Mouse (Mus musculus) intestine, embryonic 16.5 days (tissue): Measurements from ENCODE around the gene Tmem106a. TPM values are rescaled to one million over a fixed set of nuclear protein-coding genes. Genes with fewer than 3 reads are reported as not detected.
"Not testable (repeated sequence)": the region's sequence is repeated elsewhere in the genome, so short reads cannot be mapped to it uniquely, and the experiment has no call there.

Experiments used
- ATAC-seq: fragments of 200-750 bp; cut with Nextera tagmentation; 2 replicates; pipeline ENCODE4 v1.8.0; 2017; ENCODE audit warnings: moderate TSS enrichment, moderate library complexity
- H3K27ac ChIP-seq: fragments of 300-500 bp; sonication (generic); 2 replicates; pipeline ENCODE4 v1.5.1; 2014; ENCODE audit warnings: mild to moderate bottlenecking, low read length
- H3K27me3 ChIP-seq: fragments of 300-500 bp; sonication (generic); replicated peaks from 2 replicates; pipeline ENCODE4 v1.6.1; 2014; ENCODE audit warnings: low read length, control low read depth, mixed read lengths; ENCODE audit not compliant: control insufficient read depth, insufficient read depth
- H3K36me3 ChIP-seq: fragments of 300-500 bp; sonication (generic); 2 replicates; pipeline ENCODE4 v1.6.1; 2014; ENCODE audit warnings: low read length, control low read depth; ENCODE audit not compliant: control insufficient read depth, insufficient read depth
- H3K4me1 ChIP-seq: fragments of 300-500 bp; sonication (generic); 2 replicates; pipeline ENCODE4 v1.6.1; 2014; ENCODE audit warnings: low read length, control low read depth, mixed read lengths; ENCODE audit not compliant: control insufficient read depth, insufficient read depth
- H3K4me2 ChIP-seq: fragments of 300-500 bp; sonication (generic); 2 replicates; pipeline ENCODE4 v1.6.1; 2014; ENCODE audit warnings: low read depth, low read length, control low read depth
- H3K4me3 ChIP-seq: fragments of 300-500 bp; sonication (generic); 2 replicates; pipeline ENCODE4 v1.5.1; 2014; ENCODE audit warnings: mild to moderate bottlenecking, low read length
- H3K9ac ChIP-seq: fragments of 300-500 bp; sonication (generic); 2 replicates; pipeline ENCODE4 v1.6.1; 2014; ENCODE audit warnings: low read depth, low read length
- H3K9me3 ChIP-seq: fragments of 300-500 bp; sonication (generic); 2 replicates; pipeline ENCODE4 v1.6.1; 2016; ENCODE audit warnings: low read length, control low read depth; ENCODE audit not compliant: control insufficient read depth
- WGBS: fragments of 180-500 bp; shearing (Covaris S2); extraction: QIAGEN DNeasy Blood & Tissue Kit; methylation state at CpG from one replicate; pipeline ENCODE4 v1.1.7; 2014; 5-methylcytosine and 5-hydroxymethylcytosine counted together
- polyA plus RNA-seq: library from polyadenylated mRNA; unstranded; fragments of >200 nt; fragmentation: Nextera tagmentation; extraction: Ambion mirVana; gene quantifications from 2 replicates; pipeline ENCODE4 v1.2.1, GENCODE M21; 2015

Tmem106a gene
- polyA plus RNA-seq, 1 experiment from 2014 or later, result 38.6 TPM

GRCm38 (mm10) chr11:101613596-101613995 is 31.6 kb downstream of the Tmem106a start:
- no peak for ATAC-seq
- 77% methylated on average over 6 of the region's 6 CpGs for WGBS
- Histone ChIP-seq H3K4me3 (no peak overlapping the region), H3K36me3 (no peaks in the 10 kb centered on the region), H3K9me3 (no peaks in the 10 kb centered on the region), H3K4me1 (peaks cover 7% of the 10 kb centered on the region), H3K27ac (no peak overlapping the region), H3K4me2 (no peak overlapping the region), H3K9ac (no peak overlapping the region), H3K27me3 (no peaks in the 10 kb centered on the region)

- 76% methylated on average over 4 of the region's 4 CpGs for WGBS
- no peak overlapping the region for H3K4me3 ChIP-seq
Observed at GRCm38 (mm10) chr11:101614116-101614515, 32.1 kb downstream of the Tmem106a start.

GRCm38 (mm10) chr11:101615380-101615779 is 33.3 kb downstream of the Tmem106a start:
- ATAC-seq, result no peak
- H3K36me3 ChIP-seq, result no peaks in the 10 kb centered on the region
- WGBS, result 73% methylated on average over 6 of the region's 6 CpGs
- no peak overlapping the region for H3K4me3 ChIP-seq
- no peak overlapping the region for H3K9ac ChIP-seq
- H3K27me3 ChIP-seq, result no peaks in the 10 kb centered on the region
- no peaks in the 10 kb centered on the region for H3K9me3 ChIP-seq
- H3K4me1 ChIP-seq, result peaks cover 5% of the 10 kb centered on the region
- H3K4me2 ChIP-seq, result no peak overlapping the region
- no peak overlapping the region for H3K27ac ChIP-seq

More at GRCm38 (mm10) chr11:101614116-101614515, 32.1 kb downstream of the Tmem106a start:
- H3K4me1 ChIP-seq, result peaks cover 7% of the 10 kb centered on the region
- H3K9ac ChIP-seq, result no peak overlapping the region
- H3K27ac ChIP-seq, result no peak overlapping the region
- H3K9me3 ChIP-seq, result no peaks in the 10 kb centered on the region
- no peak for ATAC-seq
- no peaks in the 10 kb centered on the region for H3K27me3 ChIP-seq
- H3K36me3 ChIP-seq, result no peaks in the 10 kb centered on the region
- H3K4me2 ChIP-seq, result no peak overlapping the region

GRCm38 (mm10) chr11:101616104-101616503 is 34.1 kb downstream of the Tmem106a start:
- Histone ChIP-seq H3K4me2 (no peak overlapping the region), H3K4me3 (no peak overlapping the region), H3K27me3 (no peaks in the 10 kb centered on the region), H3K9ac (no peak overlapping the region), H3K27ac (no peak overlapping the region), H3K36me3 (no peaks in the 10 kb centered on the region), H3K4me1 (no peaks in the 10 kb centered on the region), H3K9me3 (no peaks in the 10 kb centered on the region)
- WGBS, result 85% methylated on average over 8 of the region's 8 CpGs
- ATAC-seq, result no peak

GRCm38 (mm10) chr11:101616948-101617767 is 35.1 kb downstream of the Tmem106a start:
- 24% methylated on average over 18 of the region's 18 CpGs for WGBS
- Histone ChIP-seq H3K4me3 (no peak overlapping the region), H3K27ac (no peak overlapping the region), H3K4me1 (no peaks in the 10 kb centered on the region), H3K4me2 (no peak overlapping the region), H3K9me3 (no peaks in the 10 kb centered on the region), H3K27me3 (no peaks in the 10 kb centered on the region), H3K9ac (no peak overlapping the region), H3K36me3 (no peaks in the 10 kb centered on the region)
- no peak for ATAC-seq

GRCm38 (mm10) chr11:101617849-101618248 is 35.8 kb downstream of the Tmem106a start:
- no peak overlapping the region for H3K27ac ChIP-seq
- H3K4me3 ChIP-seq, result no peak overlapping the region
- no peaks in the 10 kb centered on the region for H3K4me1 ChIP-seq
- H3K4me2 ChIP-seq, result no peak overlapping the region
- H3K9ac ChIP-seq, result no peak overlapping the region
- WGBS, result 10% methylated on average over 8 of the region's 8 CpGs
- no peaks in the 10 kb centered on the region for H3K36me3 ChIP-seq
- H3K9me3 ChIP-seq, result no peaks in the 10 kb centered on the region
- H3K27me3 ChIP-seq, result no peaks in the 10 kb centered on the region
- peak; percentile 72 for ATAC-seq

GRCm38 (mm10) chr11:101618596-101618995 is 36.6 kb downstream of the Tmem106a start:
- Histone ChIP-seq H3K9me3 (no peaks in the 10 kb centered on the region; the same call in 1 of the 2 replicates), H3K9ac (no peak overlapping the region), H3K4me1 (no peaks in the 10 kb centered on the region), H3K36me3 (no peaks in the 10 kb centered on the region), H3K27ac (no peak overlapping the region), H3K27me3 (no peaks in the 10 kb centered on the region), H3K4me3 (no peak overlapping the region), H3K4me2 (no peak overlapping the region)
- 74% methylated on average over 3 of the region's 3 CpGs for WGBS
- ATAC-seq, result no peak

- not testable (repeated sequence) for H3K4me1 ChIP-seq, H3K4me3 ChIP-seq, ATAC-seq, H3K27ac ChIP-seq, H3K4me2 ChIP-seq, H3K9ac ChIP-seq, H3K9me3 ChIP-seq, H3K36me3 ChIP-seq, H3K27me3 ChIP-seq
- WGBS, result 83% methylated on average over 11 of the region's 11 CpGs
Observed at GRCm38 (mm10) chr11:101620022-101620655, 38.1 kb downstream of the Tmem106a start.

- WGBS, result 4% methylated on average over 8 of the region's 8 CpGs
- Histone ChIP-seq H3K4me2 (peak overlapping the region; percentile 52), H3K9ac (peak overlapping the region; percentile 62), H3K4me1 (0 out of 2 replicates have a peak, but pooled peaks cover 2% of the 10 kb centered on the region), H3K4me3 (peak overlapping the region; percentile 45), H3K27me3 (no peaks in the 10 kb centered on the region), H3K9me3 (no peaks in the 10 kb centered on the region; the same call in 1 of the 2 replicates), H3K36me3 (no peaks in the 10 kb centered on the region), H3K27ac (peak overlapping the region; percentile 98)
- peak; percentile 30 for ATAC-seq
Observed at GRCm38 (mm10) chr11:101626649-101626994, 44.6 kb downstream of the Tmem106a start.
